Mouse (Mus musculus) liver, postnatal 0 days (tissue): ENCODE data around the gene Acoxl.

Experiments
- CTCF ChIP-seq: sonication (generic); IDR thresholded peaks from 2 replicates; pipeline ENCODE4 v1.5.1; 2016; ENCODE audit warnings: antibody characterized with exemption, low read depth
- EP300 ChIP-seq: IDR thresholded peaks from 2 replicates; pipeline ENCODE4 v1.6.1; 2016; ENCODE audit warnings: antibody characterized with exemption, low read depth, mild to moderate bottlenecking

DNA sequence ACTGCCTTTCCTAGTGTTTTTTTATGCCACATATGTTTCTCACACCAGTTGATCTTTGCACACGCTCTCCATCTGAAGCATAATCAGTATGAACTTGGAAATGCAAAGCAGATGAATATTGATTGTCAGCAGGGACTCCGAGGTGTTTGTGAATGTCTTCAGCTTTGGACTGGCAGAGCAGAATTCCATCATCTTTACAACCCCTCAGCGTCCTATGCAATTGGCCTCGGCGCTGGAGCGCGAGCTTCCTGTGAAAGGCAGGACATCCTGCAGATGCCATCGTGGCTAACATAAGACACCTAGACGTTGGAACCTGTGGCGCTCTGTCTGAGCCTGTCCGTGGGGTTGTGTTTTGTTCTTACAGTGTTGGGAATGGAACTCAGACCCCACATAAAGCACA lies 292.8 kb downstream of the Acoxl start:
- TF ChIP-seq CTCF (no peak), EP300 (no peak)
